Mouse (Mus musculus) cerebellum, adult 2 months (tissue): ENCODE measurements at regions not wholly inside any gene's neighbourhood (a gene's known extent, or its start where the extent isn't known, plus 50 kb on each side); places are given as distances from the start of the nearest gene placed in this dataset.

Experiments
- CTCF ChIP-seq: fragments of 200-500 bp; IDR thresholded peaks from 2 replicates; pipeline ENCODE4 v1.5.1; 2011; ENCODE audit warnings: low read depth, mild to moderate bottlenecking, control low read depth, low read length, moderate library complexity, borderline replicate concordance; ENCODE audit not compliant: insufficient read depth
- POLR2A ChIP-seq: fragments of 200-500 bp; IDR thresholded peaks from 2 replicates; pipeline ENCODE4 v1.6.1; 2011; ENCODE audit warnings: low read length, control low read depth, borderline replicate concordance; ENCODE audit not compliant: insufficient read depth

GRCm38 (mm10) chr17:27329183-27329582 is 124.9 kb upstream of the Lemd2 start:
- TF ChIP-seq POLR2A = no peak
- TF ChIP-seq CTCF = no peak
